Mouse (Mus musculus) cerebellum, adult 9-10 months (tissue): ENCODE data around the gene Vnn3.

Experiments used
- DNase-seq: peaks from one replicate; pipeline ENCODE4 v3.0.0; 2022

Vnn3 gene

DNA sequence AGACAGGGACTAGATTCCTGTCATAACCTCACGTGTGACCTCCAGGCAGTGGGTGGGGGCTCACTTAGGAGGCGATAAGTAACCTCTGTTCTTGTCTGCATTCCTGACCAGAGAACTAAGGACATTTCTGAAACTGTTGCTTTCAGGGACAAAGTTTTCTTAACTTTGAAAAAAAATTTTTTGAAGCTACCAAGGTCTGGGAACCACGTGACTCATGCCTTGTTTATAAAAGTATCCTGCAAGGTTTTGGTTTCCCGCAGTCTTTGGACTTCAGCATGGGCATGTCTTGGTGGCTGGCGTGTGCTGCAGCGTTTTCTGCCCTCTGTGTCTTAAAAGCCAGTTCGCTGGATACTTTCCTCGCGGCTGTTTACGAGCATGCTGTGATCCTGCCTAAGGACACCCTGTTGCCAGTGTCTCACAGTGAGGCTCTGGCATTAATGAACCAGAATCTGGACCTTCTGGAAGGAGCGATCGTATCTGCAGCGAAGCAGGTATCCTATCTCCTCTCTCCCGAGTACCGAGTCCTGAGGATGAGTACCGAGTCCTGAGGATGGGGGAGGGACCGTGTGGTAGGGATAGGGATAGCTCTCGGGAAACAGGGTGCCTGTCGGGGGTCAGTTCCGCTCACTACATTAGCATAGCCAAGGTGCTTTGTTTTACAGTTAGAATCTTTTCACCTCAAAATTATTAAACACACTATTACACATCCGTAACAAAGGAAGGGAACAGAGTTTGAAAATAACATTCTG lies 43.5 kb downstream of the Vnn3 start, which contains the start of gene Vnn1:
TSS of gene Vnn1 (plus strand) at position 88 of the 749 bp plus-strand sequence.
- DNase-seq = no peak

- no peak for DNase-seq
Observed at GRCm38 (mm10) chr10:23895376-23895775, 44.1 kb downstream of the Vnn3 start.

- DNase-seq = no peak
Observed at GRCm38 (mm10) chr10:23901119-23901518, 49.9 kb downstream of the Vnn3 start.

DNA sequence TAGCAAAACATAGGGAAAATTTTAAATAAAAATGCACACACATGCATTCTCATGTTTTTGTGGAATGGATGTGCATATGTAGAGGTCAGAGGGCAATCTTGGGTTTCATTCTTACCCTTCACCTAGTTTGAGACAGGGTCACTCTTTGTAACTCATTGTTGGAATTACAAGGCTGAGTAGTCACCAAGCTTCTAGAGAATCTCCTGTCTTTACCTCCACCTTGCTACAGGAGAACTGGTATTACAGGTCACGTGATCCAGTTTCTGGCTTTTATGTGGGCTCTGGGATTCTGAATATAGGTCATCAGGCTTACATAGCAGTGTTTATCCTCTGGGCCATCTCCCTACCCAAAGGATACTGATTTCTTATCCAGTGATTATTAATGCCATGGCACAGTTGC lies 54.4 kb downstream of the Vnn3 start:
- no peak for DNase-seq
